Mouse (Mus musculus) effector memory CD4-positive, alpha-beta T cell, adult 7 months (primary cell): Measurements from ENCODE around the gene Stx19. TPM values are rescaled to one million over a fixed set of nuclear protein-coding genes. Genes with fewer than 3 reads are reported as not detected.

ENCODE experiments used
- polyA plus RNA-seq: library from polyadenylated mRNA; unstranded; fragments of 100-300 nt; shearing (Covaris generic); gene quantifications from one replicate; pipeline ENCODE4 v1.2.1, GENCODE M21; 2017

The Stx19 gene
- polyA plus RNA-seq = 1.2 TPM

DNA sequence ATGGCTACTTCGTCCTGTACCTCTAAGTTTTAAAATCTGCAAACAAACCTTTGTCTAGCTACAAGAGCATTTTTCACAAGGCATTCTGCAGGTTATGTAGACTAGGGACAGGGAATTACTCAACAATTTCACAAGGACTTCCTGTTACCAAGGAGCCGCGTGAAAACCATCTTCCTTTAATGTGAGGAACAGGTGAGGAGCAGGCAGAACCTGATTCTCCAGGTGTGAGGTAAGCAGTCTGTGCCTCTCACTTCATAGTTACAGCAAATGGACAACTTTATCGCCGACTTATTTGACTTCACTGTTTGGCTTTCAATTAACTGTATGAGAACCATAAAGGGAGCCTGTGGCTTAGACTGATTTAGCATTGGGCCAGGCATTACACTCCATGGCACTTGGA lies at the start of gene Stx19:
Stx19 (plus strand) TSS at position 186 of the 400 bp plus-strand sequence.

GRCm38 (mm10) chr16:62786621-62787331 lies 27.7 kb upstream of the Stx19 start, which contains the start of gene Nsun3:
Gene Nsun3 (minus strand): TSS chr16:62786818.

GRCm38 (mm10) chr16:62846498-62847312 lies 32.2 kb downstream of the Stx19 start, which contains the start of gene Arl13b:
Gene Arl13b (minus strand): TSS chr16:62847040.

DNA sequence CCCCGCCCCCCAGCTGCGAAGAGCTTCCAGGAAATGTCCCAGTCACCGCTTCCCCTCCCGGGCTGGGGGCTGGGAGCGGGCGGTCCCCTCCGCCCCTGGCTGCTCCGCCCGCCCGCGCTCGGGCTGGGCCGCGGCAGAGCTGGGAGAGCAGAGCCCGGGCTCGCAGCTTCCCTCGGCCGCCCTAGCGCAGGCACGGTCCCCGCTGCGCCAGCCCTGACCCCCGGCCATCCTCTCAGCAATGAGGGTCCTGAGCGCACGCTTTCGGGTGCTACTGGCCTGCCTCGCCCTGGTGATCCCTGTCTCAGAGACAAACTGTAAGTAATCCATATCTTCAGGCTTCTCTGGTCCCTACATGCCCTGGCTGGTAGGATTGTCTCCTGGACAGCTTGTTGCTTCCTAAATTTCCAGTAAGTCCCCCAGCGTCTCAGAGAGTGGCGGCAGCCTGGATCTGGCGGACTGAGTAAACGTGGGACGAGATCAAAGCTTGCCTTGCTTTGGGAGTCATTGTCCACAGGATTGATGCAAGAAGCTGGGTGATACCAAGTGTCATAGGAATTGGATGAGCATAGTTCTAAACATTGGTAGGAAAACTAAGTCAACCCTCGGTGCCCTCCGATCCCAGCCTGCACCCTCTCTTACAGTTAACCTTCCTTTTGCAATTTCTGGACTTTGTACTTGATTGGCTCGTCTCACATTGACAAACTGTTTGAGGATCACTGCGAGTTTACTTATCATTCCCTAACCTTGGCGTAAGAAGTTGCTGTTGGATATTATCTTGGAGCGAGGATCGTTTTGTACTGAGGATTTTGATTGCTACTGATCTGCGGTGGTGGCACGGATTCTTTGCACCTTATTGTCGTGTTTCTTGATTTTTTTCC lies 40.0 kb downstream of the Stx19 start, which contains the start of gene Pros1:
Pros1 (plus strand) TSS at position 117 of the 878 bp plus-strand sequence.

Other genes with a start within 250 kb of the Stx19 start
- gene Nsun3, start 27.9 kb upstream of the Stx19 start, polyA plus RNA-seq = 15.3 TPM
- 51.7 TPM for gene Arl13b, start 32.4 kb downstream of the Stx19 start, polyA plus RNA-seq
- gene Pros1, start 39.6 kb downstream of the Stx19 start, polyA plus RNA-seq = 7.8 TPM